Mouse (Mus musculus): Measurements from ENCODE around the gene Apoc4.

Gene Apoc4

GRCm38 (mm10) chr7:19678901-19679300 is 2.4 kb downstream of the Apoc4 start:
- no peak for DNase-seq (ENCODE audit: low read depth, low spot score)

- no peak for DNase-seq (ENCODE audit: low read depth, low spot score)
These were observed 3.4 kb downstream of the Apoc4 start, which contains the start of gene Apoc2 for GRCm38 (mm10) chr7:19677872-19678271. TSS of gene Apoc2 (minus strand) at chr7:19677941.

- DNase-seq (ENCODE audit: low read depth, low spot score): no peak
These were observed 4.6 kb downstream of the Apoc4 start for GRCm38 (mm10) chr7:19676662-19677061.

- DNase-seq (ENCODE audit: low read depth, low spot score): no peak
These were observed 5.5 kb downstream of the Apoc4 start for GRCm38 (mm10) chr7:19675824-19676223.

- no peak for DNase-seq (ENCODE audit: low read depth, low spot score)
These were observed 8.1 kb downstream of the Apoc4 start for GRCm38 (mm10) chr7:19673083-19673699.

- no peak for DNase-seq (ENCODE audit: low read depth, low spot score)
These were observed 9.8 kb downstream of the Apoc4 start for GRCm38 (mm10) chr7:19671511-19671910.

- DNase-seq (ENCODE audit: low read depth, low spot score): peak; percentile 95
These were observed 12.1 kb downstream of the Apoc4 start for GRCm38 (mm10) chr7:19668947-19669721.

- DNase-seq (ENCODE audit: low read depth, low spot score): no peak
These were observed 13.8 kb downstream of the Apoc4 start for GRCm38 (mm10) chr7:19667434-19667833.

GRCm38 (mm10) chr7:19666750-19667149 is 14.5 kb downstream of the Apoc4 start:
- DNase-seq (ENCODE audit: low read depth, low spot score): peak; percentile 38

- DNase-seq (ENCODE audit: low read depth, low spot score): peak; percentile 98
These were observed 16.1 kb downstream of the Apoc4 start, which contains the start of gene Clptm1 for GRCm38 (mm10) chr7:19664955-19665841. TSS of gene Clptm1 (minus strand) at chr7:19665033.

GRCm38 (mm10) chr7:19664455-19664954 is 16.8 kb downstream of the Apoc4 start:
- no peak for DNase-seq (ENCODE audit: low read depth, low spot score)

GRCm38 (mm10) chr7:19663940-19664339 is 17.3 kb downstream of the Apoc4 start:
- peak; percentile 20 for DNase-seq (ENCODE audit: low read depth, low spot score)

GRCm38 (mm10) chr7:19652614-19653013 is 28.7 kb downstream of the Apoc4 start:
- DNase-seq (ENCODE audit: low read depth, low spot score): no peak

- DNase-seq (ENCODE audit: low read depth, low spot score): no peak
These were observed 30.1 kb downstream of the Apoc4 start for GRCm38 (mm10) chr7:19651063-19651786.

- DNase-seq (ENCODE audit: low read depth, low spot score): no peak
These were observed 40.1 kb downstream of the Apoc4 start for GRCm38 (mm10) chr7:19641223-19641622.

GRCm38 (mm10) chr7:19635074-19635827 is 46.0 kb downstream of the Apoc4 start:
- no peak for DNase-seq (ENCODE audit: low read depth, low spot score)

GRCm38 (mm10) chr7:19634591-19634990 is 46.7 kb downstream of the Apoc4 start:
- DNase-seq (ENCODE audit: low read depth, low spot score): no peak

GRCm38 (mm10) chr7:19633855-19634254 is 47.4 kb downstream of the Apoc4 start:
- DNase-seq (ENCODE audit: low read depth, low spot score): no peak

GRCm38 (mm10) chr7:19633197-19633596 is 48.1 kb downstream of the Apoc4 start:
- DNase-seq (ENCODE audit: low read depth, low spot score): no peak

GRCm38 (mm10) chr7:19632720-19633119 is 48.6 kb downstream of the Apoc4 start:
- DNase-seq (ENCODE audit: low read depth, low spot score): no peak
